Mouse (Mus musculus) cortical plate, adult 2 months (tissue): ENCODE results near the gene Wdr41.

Source experiments
- CTCF ChIP-seq: fragments of 200-500 bp; IDR thresholded peaks from 2 replicates; pipeline ENCODE4 v1.5.1; 2011; ENCODE audit warnings: mild to moderate bottlenecking, control low read depth, low read length; ENCODE audit not compliant: insufficient read depth; ENCODE audit errors: extremely low read depth
- POLR2A ChIP-seq: fragments of 200-500 bp; IDR thresholded peaks from 2 replicates; pipeline ENCODE4 v1.6.1; 2011; ENCODE audit warnings: mild to moderate bottlenecking, low read length, control low read depth; ENCODE audit not compliant: insufficient read depth; ENCODE audit errors: extremely low read depth

DNA sequence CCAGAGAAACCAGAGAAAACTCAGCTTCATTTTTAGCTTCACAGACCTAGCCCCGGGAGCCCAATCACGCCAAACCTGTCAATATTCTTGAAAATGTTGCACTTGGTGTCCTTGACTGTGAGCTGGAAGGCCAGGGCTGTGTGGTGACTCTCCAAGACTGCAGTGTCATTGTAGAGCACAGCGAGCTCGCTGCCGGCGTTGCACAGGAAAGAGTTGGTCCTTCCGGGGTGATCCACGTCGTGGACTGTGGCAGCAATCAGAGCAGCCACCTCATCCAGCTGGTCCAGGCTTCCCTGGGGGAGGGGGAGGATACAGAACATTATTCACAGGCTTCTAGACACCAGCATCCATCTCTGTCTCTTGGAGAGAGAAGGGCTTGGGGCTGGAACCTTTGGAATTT lies 58.0 kb downstream of the Wdr41 start:
- TF ChIP-seq CTCF = no peak
- TF ChIP-seq POLR2A = no peak
